Mouse (Mus musculus) stomach, embryonic 14.5 days (tissue): ENCODE data around the gene Fxyd5. TPM values are rescaled to one million over a fixed set of nuclear protein-coding genes. Genes with fewer than 3 reads are reported as not detected.

Experiments
- ATAC-seq: fragments of 200-750 bp; cut with Nextera tagmentation; 2 replicates; pipeline ENCODE4 v1.8.0; 2017; ENCODE audit warnings: low read depth, moderate TSS enrichment; ENCODE audit not compliant: insufficient number of reproducible peaks, insufficient read depth, low FRiP score
- H3K27ac ChIP-seq: fragments of 300-500 bp; sonication (generic); 2 replicates; pipeline ENCODE4 v1.5.1; 2014; ENCODE audit warnings: mild to moderate bottlenecking, low read length, moderate library complexity, mixed read lengths
- H3K27me3 ChIP-seq: fragments of 300-500 bp; sonication (generic); 2 replicates; pipeline ENCODE4 v1.6.1; 2014; ENCODE audit warnings: low read length, control low read depth, mixed read lengths; ENCODE audit not compliant: control insufficient read depth, insufficient read depth
- H3K36me3 ChIP-seq: fragments of 300-500 bp; sonication (generic); 2 replicates; pipeline ENCODE4 v1.6.1; 2014; ENCODE audit warnings: mild to moderate bottlenecking, control low read depth, low read length, moderate library complexity, mixed read lengths; ENCODE audit not compliant: control insufficient read depth, insufficient read depth
- H3K4me1 ChIP-seq: fragments of 300-500 bp; sonication (generic); 2 replicates; pipeline ENCODE4 v1.6.1; 2014; ENCODE audit warnings: low read length, control low read depth, mixed read lengths; ENCODE audit not compliant: control insufficient read depth, insufficient read depth
- H3K4me2 ChIP-seq: fragments of 300-500 bp; sonication (generic); replicated peaks from 2 replicates; pipeline ENCODE4 v1.6.1; 2014; ENCODE audit warnings: low read depth, low read length, control low read depth
- H3K4me3 ChIP-seq: fragments of 300-500 bp; sonication (generic); 2 replicates; pipeline ENCODE4 v1.5.1; 2014; ENCODE audit warnings: low read depth, low read length, control low read depth
- H3K9ac ChIP-seq: fragments of 300-500 bp; sonication (generic); replicated peaks from 2 replicates; pipeline ENCODE4 v1.6.1; 2014; ENCODE audit warnings: low read depth, mild to moderate bottlenecking, control low read depth, low read length, moderate library complexity, mixed read lengths
- H3K9me3 ChIP-seq: fragments of 300-500 bp; sonication (generic); 2 replicates; pipeline ENCODE4 v1.6.1; 2016; ENCODE audit warnings: low read depth, low read length, control low read depth; ENCODE audit not compliant: control insufficient read depth
- WGBS: fragments of 180-500 bp; shearing (Covaris S2); extraction: QIAGEN DNeasy Blood & Tissue Kit; methylation state at CpG from one replicate; pipeline ENCODE4 v1.1.7; 2014; 5-methylcytosine and 5-hydroxymethylcytosine counted together
- polyA plus RNA-seq: library from polyadenylated mRNA; unstranded; fragments of >200 nt; fragmentation: Nextera tagmentation; extraction: Ambion mirVana; gene quantifications from 2 replicates; pipeline ENCODE4 v1.2.1, GENCODE M21; 2014

The Fxyd5 gene
- polyA plus RNA-seq, 1 experiment from 2014 or later, result 19.9 TPM

GRCm38 (mm10) chr7:31008889-31009288 lies 33.4 kb downstream of the Fxyd5 start:
- WGBS, result 37% methylated on average over 3 of the region's 3 CpGs
- Histone ChIP-seq H3K27me3 (no peaks in the 10 kb centered on the region), H3K36me3 (no peaks in the 10 kb centered on the region), H3K4me2 (no peak overlapping the region), H3K27ac (no peak overlapping the region), H3K9ac (no peak overlapping the region), H3K4me3 (no peak overlapping the region), H3K4me1 (0 out of 2 replicates have a peak, but pooled peaks cover 2% of the 10 kb centered on the region), H3K9me3 (no peaks in the 10 kb centered on the region)
- no peak for ATAC-seq

DNA sequence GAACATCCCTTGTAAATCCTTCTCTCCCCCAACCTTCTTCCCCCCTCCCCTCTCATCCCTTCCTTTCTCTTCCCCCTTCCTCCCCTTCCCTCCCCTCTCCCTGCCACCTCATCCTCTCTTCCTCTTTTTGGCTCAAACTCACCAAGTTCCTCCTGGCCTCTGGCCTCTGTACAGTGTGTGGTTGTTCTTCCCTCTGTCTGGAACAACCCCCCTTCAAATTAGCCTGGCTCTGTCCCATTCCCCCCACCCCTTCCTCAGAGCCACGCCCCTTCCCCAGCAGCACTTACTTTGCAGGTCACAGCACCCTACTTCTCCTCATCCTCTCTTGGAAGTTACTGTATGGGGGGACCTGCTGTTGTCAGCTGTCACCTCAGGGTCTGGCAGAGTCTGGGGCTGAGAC lies 34.1 kb downstream of the Fxyd5 start:
- H3K4me2 ChIP-seq, result no peak overlapping the region
- no peaks in the 10 kb centered on the region for H3K36me3 ChIP-seq
- H3K4me1 ChIP-seq, result 0 out of 2 replicates have a peak, but pooled peaks cover 2% of the 10 kb centered on the region
- H3K27me3 ChIP-seq, result no peaks in the 10 kb centered on the region
- H3K4me3 ChIP-seq, result no peak overlapping the region
- H3K9ac ChIP-seq, result no peak overlapping the region
- WGBS, result 62% methylated on average over 1 of the region's 1 CpGs
- ATAC-seq, result no peak
- H3K9me3 ChIP-seq, result no peaks in the 10 kb centered on the region
- no peak overlapping the region for H3K27ac ChIP-seq

DNA sequence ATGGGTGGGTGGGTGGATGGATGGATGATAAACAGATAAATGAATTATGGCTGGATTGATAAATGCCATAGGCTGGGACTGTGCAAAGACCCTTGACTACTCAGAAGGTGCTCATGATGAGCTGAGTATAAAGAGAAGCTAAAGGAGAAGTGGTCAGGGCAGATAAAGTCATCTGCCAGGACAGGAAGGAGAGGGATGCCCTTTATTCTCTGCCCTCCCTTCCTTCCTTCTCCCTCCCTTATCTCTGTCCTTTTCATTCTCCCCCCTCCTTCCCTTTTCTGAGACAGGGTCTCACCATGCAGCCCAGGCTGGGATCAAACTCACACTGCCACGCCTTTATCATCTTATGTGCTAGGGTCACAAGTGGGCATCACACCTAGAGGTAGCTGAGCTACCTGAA lies 34.5 kb downstream of the Fxyd5 start:
- H3K9me3 ChIP-seq, result no peaks in the 10 kb centered on the region
- H3K27ac ChIP-seq, result no peak overlapping the region
- no peaks in the 10 kb centered on the region for H3K36me3 ChIP-seq
- no peak overlapping the region for H3K9ac ChIP-seq
- H3K27me3 ChIP-seq, result no peaks in the 10 kb centered on the region
- no peak overlapping the region for H3K4me2 ChIP-seq
- WGBS, result 76% methylated on average over 1 of the region's 1 CpGs
- no peak for ATAC-seq
- H3K4me1 ChIP-seq, result 0 out of 2 replicates have a peak, but pooled peaks cover 2% of the 10 kb centered on the region
- no peak overlapping the region for H3K4me3 ChIP-seq

GRCm38 (mm10) chr7:31002650-31003049 lies 39.6 kb downstream of the Fxyd5 start:
- H3K4me3 ChIP-seq, result no peak overlapping the region
- no peaks in the 10 kb centered on the region for H3K36me3 ChIP-seq
- no peak for ATAC-seq
- H3K27ac ChIP-seq, result no peak overlapping the region
- H3K4me2 ChIP-seq, result no peak overlapping the region
- H3K27me3 ChIP-seq, result no peaks in the 10 kb centered on the region
- H3K9me3 ChIP-seq, result no peaks in the 10 kb centered on the region
- peaks cover 11% of the 10 kb centered on the region; the same call in 1 of the 2 replicates for H3K4me1 ChIP-seq
- WGBS, result 66% methylated on average over 8 of the region's 8 CpGs
- H3K9ac ChIP-seq, result no peak overlapping the region

DNA sequence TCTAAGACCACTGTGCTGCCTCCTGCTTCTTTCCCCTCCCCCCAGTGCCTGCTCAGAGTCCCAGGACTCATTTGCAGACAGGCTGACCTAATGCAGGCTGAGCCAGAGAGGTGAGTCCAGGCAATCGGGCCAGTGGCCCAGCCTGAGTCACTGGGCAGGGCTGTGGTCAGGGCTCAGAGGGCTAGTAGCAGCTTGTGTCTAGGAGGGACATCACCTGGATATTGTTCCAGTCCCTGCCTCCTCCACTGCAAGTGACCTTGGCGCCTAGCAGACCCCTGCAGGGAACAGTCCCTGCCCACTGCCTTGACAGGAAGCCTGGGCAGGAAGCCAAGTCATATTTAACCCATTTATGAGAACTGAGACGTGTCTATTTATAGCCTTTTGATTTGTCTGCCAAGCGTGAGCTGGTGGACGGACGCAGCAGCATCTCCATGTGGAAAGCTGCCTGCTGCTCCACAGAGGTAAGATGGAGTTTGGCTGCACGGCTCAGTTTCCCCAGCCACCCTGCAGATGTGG lies 41.7 kb downstream of the Fxyd5 start:
- ATAC-seq, result peak; percentile 86; the same call in 1 of the 2 replicates

DNA sequence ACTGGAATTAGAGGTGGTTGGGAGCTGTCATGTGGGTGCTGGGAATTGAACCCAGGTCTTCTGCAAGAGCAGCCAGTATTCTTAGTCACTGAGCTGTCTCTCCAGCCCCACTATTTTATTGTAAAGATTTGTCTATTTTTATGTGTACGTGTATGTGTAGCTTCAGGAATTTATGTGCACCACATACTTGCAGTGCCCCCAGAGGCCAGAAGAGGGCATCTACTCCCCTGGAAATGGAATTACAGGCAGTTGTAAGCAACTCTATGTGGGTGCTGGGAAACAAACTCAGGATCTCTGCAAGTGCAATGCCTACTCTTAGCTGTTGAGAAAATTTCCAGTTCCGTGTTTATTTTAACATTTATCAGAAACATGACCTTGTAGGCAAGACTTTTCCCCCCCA lies 45.8 kb downstream of the Fxyd5 start:
- Histone ChIP-seq H3K27ac (no peak overlapping the region), H3K9ac (no peak overlapping the region), H3K4me1 (peaks cover 11% of the 10 kb centered on the region; the same call in 1 of the 2 replicates), H3K4me3 (no peak overlapping the region), H3K4me2 (no peak overlapping the region), H3K27me3 (no peaks in the 10 kb centered on the region), H3K36me3 (no peaks in the 10 kb centered on the region), H3K9me3 (no peaks in the 10 kb centered on the region)
- no peak for ATAC-seq
- 87% methylated on average over 2 of the region's 2 CpGs for WGBS

More for the DNA sequence above, 41.7 kb downstream of the Fxyd5 start:
- no peak overlapping the region for H3K4me3 ChIP-seq
- no peak overlapping the region for H3K9ac ChIP-seq
- H3K9me3 ChIP-seq, result no peaks in the 10 kb centered on the region
- no peak overlapping the region for H3K4me2 ChIP-seq
- H3K27me3 ChIP-seq, result no peaks in the 10 kb centered on the region
- peaks cover 11% of the 10 kb centered on the region; the same call in 1 of the 2 replicates for H3K4me1 ChIP-seq
- peak overlapping the region; percentile 21; the same call in 1 of the 2 replicates for H3K27ac ChIP-seq
- WGBS, result 12% methylated on average over 7 of the region's 7 CpGs
- H3K36me3 ChIP-seq, result no peaks in the 10 kb centered on the region

- H3K4me2 ChIP-seq, result no peak overlapping the region
- H3K4me3 ChIP-seq, result no peak overlapping the region
- H3K9me3 ChIP-seq, result no peaks in the 10 kb centered on the region
- H3K27me3 ChIP-seq, result no peaks in the 10 kb centered on the region
- H3K4me1 ChIP-seq, result no peaks in the 10 kb centered on the region
- H3K27ac ChIP-seq, result no peak overlapping the region
- no peaks in the 10 kb centered on the region for H3K36me3 ChIP-seq
- no peak overlapping the region for H3K9ac ChIP-seq
- WGBS, result 85% methylated on average over 5 of the region's 5 CpGs
- no peak for ATAC-seq
These were observed 48.3 kb downstream of the Fxyd5 start for GRCm38 (mm10) chr7:30993986-30994385.

- Histone ChIP-seq H3K9me3 (no peaks in the 10 kb centered on the region), H3K27me3 (no peaks in the 10 kb centered on the region), H3K27ac (no peak overlapping the region), H3K36me3 (no peaks in the 10 kb centered on the region), H3K4me1 (no peaks in the 10 kb centered on the region), H3K4me2 (no peak overlapping the region), H3K9ac (no peak overlapping the region), H3K4me3 (no peak overlapping the region)
- 70% methylated on average over 5 of the region's 5 CpGs for WGBS
- ATAC-seq, result no peak
These were observed 50.1 kb downstream of the Fxyd5 start for GRCm38 (mm10) chr7:30992148-30992547.
